Mouse (Mus musculus): ENCODE measurements around the gene Epha1. TPM values are rescaled to one million over a fixed set of nuclear protein-coding genes. Genes with fewer than 3 reads are reported as not detected.
A peak's percentile ranks its signal among the peaks of the same experiment; 100 is the strongest.

Gene Epha1
- polyA plus RNA-seq, 1 experiment from 2014 or later = 4.3 TPM

DNA sequence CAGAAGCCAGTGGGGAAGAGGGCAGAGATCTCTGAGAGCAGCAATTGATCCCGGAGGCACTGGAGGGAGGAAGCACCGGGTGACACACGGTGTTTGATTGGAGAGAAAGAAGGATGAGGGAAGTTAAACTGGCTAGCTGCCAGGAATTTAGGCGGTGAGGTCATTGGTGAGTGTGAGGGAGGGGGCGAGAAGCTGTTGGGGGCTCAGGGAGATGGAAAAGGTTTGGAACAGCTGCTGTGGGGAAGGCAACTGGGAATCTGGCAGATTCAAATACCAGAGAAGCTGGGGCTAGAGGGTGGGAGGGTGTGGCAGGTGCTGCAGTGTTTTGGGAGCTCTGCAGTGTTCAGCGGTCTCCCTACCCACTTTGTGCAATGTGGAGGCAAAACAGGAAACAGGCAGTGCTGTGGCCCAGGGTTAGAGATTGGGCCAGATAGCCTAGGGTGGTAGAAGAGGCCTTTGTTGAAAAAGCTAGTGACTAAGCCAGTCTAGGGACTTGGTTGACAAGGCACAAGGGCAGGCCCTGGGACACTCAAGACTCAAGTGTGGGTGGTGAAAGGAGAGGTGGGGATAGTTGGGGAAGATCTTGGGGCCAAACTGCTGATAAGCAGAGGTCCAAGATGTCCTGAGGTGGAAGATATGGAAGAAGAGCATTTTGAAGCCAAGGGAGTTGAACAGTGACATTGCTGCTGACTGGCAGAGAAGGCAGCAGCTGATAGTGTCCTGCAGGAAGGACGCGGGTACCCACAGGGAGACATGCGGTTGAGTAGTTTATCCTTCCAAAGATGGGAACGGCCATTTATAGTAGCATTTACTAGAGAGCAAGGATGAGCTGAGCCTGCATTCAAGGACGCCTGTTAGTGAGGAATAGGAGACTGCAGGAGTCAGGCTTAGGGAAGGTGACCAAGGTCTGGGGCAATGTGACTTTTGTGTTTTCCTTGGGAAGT lies 18.7 kb downstream of the Epha1 start:
- DNase-seq (ENCODE audit: low spot score) = peak; percentile 16

DNA sequence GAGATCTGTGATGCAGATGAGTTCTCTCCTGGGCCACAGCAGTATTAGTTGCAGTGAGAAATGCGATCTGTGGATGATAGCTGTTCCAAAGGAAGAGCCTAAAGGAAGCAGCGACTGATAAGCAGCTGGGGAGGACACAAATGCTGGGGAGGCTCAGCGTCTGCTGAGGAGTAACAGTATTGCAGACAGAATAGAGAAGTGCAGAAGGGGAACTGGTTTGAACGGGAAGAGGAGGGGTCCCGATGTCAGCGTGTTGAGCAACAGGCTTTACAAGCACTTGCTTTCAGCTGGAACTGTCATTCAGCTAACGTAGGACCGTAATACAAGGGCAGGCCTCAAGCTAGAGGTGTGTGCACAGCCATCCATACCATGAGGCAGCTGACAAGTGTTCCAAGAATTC lies 19.9 kb downstream of the Epha1 start:
- DNase-seq (ENCODE audit: low spot score) = no peak

DNA sequence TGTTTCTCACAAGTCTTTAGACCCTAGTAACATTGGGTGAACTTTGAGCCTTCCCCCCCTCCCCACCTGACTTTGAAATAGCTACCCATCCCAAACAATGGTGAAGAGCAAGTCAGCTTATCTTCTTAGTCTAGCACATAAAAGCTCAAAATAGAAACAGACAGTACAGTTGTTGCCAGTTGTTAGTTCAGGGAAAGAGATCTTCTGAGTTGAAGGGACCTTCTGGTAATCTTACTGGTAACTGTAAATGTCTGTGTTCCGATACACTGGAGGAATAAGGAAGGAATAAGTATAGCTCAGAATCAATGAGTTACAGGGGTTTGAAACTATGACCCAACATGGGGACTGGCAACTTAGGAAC lies 20.6 kb downstream of the Epha1 start:
- DNase-seq (ENCODE audit: low spot score) = no peak

DNA sequence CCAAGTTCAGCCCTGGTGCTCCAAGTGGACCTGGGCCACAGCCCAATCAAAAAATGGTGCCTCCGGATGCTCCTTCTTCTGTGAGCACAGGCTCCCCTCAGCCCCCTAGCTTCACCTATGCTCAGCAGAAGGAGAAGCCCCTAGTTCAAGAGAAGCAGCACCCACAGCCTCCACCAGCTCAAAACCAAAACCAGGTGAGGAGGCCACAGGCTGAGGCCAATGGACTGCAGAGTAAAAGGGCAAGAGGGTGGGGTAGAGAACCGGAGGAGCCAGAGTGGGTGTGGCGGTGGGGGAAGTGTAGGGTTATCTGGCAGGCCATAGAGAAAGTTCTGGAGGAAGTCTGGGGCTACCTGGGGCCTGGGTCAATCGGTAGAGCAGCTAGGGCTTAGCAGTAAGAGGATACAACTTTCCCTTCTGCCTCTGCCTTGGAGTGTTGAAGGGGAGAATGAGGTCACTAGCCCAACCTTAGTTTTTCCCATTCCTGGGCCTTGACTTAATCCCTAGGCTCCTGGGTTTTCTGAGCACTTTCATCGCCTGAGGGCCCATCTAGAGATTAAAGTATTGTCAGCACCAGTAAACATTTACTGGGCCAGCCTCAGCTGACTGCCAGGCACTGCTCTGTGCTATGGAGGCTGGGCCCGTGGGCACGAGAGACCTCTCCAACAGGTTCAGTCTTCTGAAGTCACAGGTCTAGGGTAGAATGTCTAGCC lies 21.1 kb downstream of the Epha1 start:
- no peak for DNase-seq (ENCODE audit: low spot score)

DNA sequence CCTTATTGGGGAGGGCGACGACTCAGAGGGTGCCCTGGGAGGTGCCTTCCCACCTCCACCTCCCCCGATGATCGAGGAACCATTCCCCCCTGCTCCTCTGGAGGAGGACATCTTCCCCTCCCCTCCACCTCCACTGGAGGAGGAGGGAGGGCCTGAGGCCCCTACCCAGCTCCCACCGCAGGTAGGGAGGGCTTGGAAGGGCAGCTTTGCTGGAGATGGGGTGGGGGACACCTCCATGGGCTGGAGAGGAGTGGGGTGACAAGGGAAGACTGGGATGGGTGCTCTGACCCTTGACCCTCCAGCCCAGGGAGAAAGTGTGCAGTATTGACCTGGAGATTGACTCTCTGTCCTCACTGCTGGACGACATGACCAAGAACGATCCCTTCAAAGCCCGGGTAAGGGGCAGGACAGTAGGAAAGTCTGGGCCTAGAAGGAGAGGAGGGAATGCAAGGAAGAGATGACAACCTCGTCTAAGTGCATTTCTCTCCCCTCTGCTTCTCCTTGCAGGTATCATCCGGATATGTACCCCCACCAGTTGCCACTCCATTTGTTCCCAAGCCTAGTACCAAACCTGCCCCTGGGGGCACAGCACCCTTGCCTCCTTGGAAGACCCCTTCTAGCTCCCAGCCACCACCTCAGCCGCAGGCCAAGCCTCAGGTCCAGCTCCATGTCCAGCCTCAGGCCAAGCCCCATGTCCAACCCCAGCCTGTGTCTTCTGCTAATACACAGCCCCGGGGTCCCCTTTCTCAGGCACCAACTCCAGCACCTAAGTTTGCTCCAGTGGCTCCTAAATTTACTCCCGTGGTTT lies 21.9 kb downstream of the Epha1 start:
- DNase-seq (ENCODE audit: low spot score) = no peak

DNA sequence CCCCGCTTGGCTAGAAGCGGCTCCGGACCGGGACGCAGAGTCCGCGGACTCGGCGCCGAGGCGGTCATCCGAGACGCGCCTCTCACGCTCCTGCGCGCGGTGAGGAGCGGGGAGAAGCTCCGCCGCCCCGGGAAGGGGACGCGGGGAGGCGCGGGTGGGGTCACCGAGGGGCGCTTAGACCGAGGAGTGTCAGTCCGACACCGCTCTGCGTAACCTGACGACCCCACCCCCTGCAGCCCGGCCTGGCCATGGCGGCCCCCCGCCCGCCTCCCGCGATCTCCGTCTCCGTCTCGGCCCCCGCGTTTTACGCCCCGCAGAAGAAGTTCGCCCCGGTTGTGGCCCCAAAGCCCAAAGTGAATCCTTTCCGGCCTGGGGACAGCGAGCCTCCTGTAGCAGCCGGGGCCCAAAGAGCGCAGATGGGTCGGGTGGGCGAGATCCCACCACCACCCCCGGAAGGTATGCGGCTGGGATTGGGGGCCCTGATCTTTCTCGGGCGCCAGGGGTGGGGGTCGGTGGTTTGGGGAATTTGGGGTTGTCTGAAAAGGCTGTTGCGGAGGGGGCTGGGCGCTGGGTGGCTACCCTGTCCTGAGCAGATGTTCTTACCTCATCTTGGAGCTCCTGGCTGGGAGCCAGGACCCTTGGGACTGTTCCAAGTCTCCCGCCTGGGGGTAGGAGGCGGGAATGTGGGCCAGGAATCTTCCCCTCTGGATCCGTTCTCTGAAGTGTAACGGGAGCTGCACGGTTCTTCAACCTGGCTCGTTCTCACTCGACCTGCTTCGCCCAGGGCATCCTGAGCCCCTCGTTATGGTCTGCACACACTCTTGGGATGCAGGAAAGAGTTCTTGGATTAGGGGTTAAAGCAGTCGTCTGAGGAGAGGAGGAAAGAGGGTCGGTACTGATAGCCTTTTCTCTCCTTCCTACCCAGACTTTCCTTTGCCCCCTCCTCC lies 22.8 kb downstream of the Epha1 start:
- peak; percentile 32 for DNase-seq (ENCODE audit: low spot score)

DNA sequence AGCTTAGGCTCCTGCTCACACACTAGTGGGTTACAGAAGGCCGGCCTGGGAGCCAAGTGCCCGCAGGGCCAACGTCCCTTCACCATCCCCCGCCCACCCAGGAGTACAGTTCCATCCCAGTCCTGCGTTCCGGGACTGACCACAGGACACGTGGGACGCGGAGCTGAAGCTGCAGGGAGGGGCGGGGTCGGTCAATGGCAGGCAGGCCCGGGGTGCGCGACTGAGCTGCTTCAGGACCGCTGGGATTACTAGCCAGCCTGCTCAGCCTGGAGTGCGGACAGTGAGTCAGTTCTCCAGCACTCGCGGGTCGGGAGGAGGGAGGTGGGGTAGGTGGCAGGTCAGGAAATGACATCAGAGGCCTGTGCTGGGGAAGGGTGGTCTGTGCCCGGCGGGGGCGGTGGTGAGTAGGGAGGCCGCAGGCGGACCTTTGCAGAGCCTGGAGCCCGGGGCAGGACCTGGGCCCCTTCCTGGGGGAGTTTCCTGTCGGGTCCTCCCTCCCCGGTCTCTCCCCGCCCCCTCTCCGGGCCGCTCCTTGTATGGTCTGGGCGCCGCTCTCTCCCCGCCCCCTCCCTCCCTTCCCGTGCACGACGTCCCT lies 23.5 kb downstream of the Epha1 start, which contains the start of gene Zyx:
TSS of gene Zyx (plus strand) at position 205 of the 595 bp plus-strand sequence.
- DNase-seq (ENCODE audit: low spot score) = peak; percentile 77

DNA sequence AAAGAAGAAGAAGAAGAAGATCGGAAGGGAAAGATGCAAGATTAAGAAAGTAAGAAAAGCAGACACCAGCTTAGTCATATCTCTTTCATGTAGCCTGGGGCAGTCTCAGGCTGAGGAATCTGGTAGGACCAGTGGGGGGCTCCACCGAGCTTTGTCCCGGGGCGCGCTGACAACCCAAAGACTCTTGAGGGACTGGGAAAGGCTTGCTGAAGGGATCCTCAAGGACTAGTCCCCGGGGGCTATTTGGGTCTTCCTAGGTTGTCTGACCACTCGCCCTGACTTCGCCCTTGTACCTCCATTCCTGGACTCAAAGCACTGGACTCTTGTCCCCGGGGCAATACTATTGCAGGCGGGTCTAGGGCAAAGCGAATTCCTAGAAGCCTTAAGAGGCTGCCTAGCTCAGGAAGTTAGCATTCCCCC lies 24.1 kb downstream of the Epha1 start:
- peak; percentile 73 for DNase-seq (ENCODE audit: low spot score)

DNA sequence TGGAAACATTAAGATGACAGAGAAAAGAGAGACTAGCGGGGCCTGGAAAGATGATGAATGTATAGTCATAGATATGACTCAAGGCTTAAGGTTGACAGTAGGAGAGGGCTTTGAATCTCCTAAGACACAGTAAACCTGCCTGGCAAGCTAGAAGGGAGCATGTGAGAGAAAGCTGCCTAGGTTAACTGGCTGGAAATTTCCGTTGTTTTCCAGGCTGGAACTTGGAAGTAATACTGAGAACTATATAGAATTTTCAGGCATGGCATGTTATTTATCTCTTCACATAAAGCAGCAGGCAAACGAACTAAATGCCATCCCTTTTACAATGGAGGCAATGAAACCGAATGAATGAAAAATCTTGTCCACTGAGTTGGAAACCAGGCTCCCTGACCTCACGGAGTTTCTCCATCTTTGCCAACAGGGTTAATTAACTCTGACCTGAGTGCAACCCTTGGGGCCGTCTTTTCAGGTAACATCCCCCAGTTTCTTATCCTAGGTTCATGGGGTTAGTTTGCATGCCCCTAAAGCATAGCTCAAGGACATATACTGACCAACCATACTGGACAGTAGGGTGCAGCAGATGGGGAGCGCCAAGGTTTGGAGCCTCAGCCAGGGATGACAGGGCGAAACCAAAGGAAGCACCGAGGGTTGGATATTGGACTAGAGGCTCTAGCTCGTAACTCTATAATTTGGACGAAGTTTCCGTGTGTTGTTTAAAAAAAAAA lies 24.6 kb downstream of the Epha1 start:
- no peak for DNase-seq (ENCODE audit: low spot score)

DNA sequence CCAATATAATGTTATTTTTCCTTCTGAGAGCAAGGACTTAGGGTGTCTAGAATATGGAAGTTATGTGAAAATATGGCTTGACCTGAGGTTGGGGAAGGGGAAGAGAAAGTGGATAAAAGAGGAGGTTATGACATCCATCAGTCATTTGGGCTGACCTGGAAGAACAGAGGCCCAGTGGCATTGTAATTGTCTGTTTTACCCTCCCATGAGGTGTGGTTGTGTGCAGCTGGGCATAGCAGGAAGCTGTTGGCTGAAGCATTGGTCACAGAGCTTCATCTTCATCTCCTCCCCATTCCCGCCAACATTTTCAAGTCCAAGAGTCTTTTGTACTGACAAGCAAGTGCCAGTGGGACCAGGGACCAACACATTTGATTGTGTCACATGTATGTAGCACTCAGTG lies 28.8 kb downstream of the Epha1 start:
- DNase-seq (ENCODE audit: low spot score) = peak; percentile 17

DNA sequence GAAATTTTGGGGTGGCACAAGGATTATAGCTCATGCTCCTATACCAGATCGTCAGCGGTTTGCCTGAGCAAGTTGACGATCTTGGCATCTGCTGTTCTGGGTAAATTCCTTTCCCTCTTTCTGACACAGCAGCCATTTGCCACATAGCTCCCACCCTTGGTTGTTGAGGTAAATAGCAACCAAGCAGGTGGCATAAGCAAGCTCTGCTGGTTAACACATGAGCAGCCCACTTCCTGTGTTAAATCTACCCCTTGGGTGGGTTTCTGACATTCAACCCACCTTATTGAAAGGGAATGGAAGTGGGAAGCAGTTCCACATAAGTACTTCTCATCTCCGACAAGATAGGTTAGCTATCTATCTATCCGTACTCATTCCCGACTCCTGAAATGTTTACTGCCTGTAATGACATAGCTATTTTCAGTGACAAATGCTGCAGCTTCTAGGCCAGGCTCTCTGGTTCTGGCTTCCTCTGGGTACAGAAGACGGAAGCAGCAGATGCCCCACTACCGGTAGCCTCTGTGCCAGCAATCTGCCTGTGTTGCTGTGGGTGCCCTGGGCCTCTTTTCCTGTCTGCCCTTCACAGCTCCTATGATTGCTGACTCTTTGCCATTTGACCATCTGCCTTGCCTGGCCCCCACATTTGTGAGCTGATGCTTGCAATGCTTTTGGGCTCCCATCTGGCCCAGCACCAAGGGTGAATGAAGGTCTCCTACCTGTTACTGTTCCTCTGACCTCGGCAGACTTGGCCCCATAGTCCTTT lies 29.5 kb downstream of the Epha1 start:
- peak; percentile 84 for DNase-seq (ENCODE audit: low spot score)

DNA sequence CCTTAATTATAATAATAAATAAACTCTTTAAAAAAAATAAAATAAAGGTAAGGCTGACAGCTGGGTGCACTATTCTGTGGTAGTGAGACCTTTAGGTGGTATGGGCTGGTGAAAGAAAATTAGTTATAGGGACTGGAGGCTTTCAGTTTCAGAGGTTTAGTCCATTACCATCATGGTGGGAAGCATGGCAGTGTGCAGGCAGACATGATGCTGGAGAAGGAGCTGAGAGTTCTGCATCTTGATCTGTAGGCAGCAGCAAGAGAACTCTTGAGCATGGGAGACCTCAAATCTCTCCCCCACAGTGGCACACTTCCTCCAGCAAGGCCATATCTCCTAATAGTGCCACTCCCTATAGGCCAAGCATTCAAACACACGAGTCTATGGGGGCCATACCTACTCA lies 30.9 kb downstream of the Epha1 start:
- DNase-seq (ENCODE audit: low spot score) = no peak

DNA sequence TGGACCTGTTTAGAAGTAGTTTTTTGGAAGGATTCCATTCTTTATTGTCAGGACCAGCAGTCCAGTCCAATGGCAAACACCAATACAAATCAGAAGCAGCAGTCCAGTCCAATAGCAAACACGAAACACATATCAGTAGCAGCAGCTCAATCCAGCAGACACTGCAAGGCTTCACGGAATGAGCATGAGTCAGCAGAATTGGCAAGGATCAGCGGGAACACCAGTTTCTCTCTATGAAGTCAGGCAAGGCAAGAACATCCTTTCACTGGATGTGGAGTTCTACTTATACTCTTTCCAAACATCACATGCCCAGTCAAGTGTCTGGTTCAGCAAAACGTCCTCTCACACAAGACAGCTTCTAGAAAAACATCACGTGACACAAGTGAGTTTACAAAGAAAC lies 33.1 kb downstream of the Epha1 start:
- no peak for DNase-seq (ENCODE audit: low spot score)

DNA sequence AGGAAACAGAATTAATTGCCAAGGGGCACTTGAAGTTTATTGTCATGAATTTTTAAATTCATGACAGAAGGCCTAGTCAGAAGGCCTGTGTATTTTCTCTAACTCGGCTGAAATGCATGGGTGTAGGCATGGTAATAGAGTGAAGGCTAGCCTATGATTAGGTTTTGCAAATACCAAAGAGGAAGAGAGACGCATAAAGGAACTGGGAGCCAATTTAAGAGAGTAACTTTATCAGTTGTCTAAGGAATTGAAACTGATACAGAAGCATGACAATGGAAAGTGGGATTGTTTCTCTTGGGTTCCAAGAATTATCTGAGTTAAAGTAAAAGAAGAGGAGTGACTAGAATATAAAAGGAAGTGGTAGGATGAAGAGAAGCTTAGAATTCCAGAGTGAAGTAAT lies 33.9 kb downstream of the Epha1 start:
- no peak for DNase-seq (ENCODE audit: low spot score)

DNA sequence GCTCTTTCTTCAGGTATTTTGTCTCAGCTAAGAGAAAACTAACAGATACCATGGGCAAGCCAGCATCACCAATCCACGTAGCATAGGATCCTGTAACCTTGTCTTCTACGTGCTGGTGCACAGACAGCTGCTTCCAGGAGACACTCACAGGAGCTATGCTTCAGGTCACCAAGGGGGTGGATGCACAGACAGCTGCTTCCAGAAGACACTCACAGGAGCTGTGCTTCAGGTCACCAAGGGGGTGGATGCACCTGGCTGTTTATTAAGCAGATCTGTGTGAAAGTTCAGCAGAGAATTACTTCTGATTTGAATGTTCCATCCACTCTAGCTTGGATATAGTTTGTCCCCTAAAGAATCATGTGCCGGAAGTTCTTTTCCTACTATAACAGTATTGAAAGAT lies 42.1 kb downstream of the Epha1 start:
- no peak for DNase-seq (ENCODE audit: low spot score)

DNA sequence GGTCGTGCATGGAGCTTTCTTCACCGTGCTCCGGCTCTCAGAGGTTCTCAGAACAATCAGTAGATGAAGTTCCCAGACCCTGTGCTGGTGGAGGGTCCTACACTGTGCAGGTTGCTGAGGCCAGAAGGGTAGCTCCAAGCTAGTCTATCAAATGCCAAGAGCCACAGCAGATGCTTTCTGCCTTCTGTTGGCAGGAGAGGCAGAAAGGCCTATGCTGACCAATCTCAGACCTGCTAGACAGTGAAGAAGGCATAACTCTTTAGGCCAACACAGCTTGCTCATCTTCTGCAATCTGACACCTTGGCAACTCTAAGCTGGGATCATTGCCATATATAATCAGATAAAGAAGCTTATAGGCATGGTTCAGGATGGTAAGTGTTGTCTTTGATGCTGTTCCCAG lies 42.9 kb downstream of the Epha1 start:
- DNase-seq (ENCODE audit: low spot score) = no peak

DNA sequence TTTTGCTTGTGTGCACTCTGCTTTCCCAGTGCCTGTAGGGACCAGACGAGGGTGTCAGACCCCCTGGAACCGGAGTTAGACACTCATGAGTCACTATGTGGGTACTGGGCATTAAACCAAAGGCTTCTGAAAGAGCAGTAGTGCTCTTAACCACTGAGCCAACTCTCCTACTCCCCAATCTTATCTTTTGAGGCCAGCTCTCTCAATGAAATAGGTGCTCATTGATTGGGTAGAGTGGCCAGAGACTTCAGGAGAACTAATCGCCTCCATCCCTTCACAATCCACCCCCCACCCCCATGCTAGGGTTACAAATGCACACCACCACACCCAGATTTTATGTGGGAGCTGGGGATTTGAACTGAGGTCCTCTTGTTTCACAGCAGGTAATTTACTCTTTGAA lies 44.3 kb downstream of the Epha1 start:
- DNase-seq (ENCODE audit: low spot score) = no peak

DNA sequence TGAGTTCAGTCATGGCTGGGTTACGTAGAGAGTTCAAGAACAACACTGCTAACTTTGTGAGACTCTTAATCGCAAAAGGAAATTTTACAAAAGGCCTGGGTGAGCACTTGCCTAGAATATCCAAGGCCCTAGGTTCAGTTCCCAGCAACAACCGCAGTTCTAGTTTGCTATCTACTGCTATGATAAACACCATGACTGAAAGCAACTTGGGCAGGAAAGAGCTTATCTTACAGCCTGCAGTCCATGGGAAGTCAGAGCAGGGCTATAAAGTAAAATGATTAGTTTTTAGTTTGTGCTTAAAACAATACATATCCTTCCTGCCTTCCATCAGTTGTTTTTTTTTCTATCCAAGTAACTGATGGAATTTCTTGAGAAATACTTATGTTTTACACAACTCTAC lies 46.6 kb downstream of the Epha1 start:
- DNase-seq (ENCODE audit: low spot score) = no peak

DNA sequence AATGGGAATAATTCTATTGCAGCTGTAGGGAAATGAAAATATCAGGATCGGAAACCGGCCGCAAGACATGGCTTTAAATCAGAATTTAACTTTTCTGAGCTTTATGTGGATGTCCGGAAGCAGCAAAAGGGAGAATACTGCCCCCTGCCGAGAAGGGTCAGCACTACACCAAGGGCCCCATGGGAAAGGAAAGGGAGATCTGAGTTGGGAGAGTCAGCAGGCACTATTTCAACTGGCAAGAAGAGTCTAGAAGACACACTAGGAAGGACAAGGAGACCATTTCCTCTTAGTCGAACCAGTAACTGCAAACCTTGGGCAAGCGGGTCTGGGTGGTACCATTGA lies 47.8 kb downstream of the Epha1 start:
- peak; percentile 74 for DNase-seq (ENCODE audit: low spot score)

Data from thymus, postnatal 0 days (tissue).